Mouse (Mus musculus) neural tube, embryonic 11.5 days (tissue): Measurements from ENCODE around the gene Notch2. TPM values are rescaled to one million over a fixed set of nuclear protein-coding genes. Genes with fewer than 3 reads are reported as not detected.

Experiments used
- ATAC-seq: fragments of 200-750 bp; cut with Nextera tagmentation; 2 replicates; pipeline ENCODE4 v1.8.0; 2017; ENCODE audit warnings: moderate number of reproducible peaks, mild to moderate bottlenecking, moderate TSS enrichment, moderate library complexity; ENCODE audit not compliant: insufficient read depth, low FRiP score, low TSS enrichment
- DNase-seq: peaks from one replicate; pipeline ENCODE4 v3.0.0-alpha.2; 2015; ENCODE audit warnings: low spot score
- H3K27ac ChIP-seq: fragments of 300-500 bp; sonication (generic); 2 replicates; pipeline ENCODE4 v1.5.1; 2014; ENCODE audit warnings: low read depth, mild to moderate bottlenecking, low read length
- H3K27me3 ChIP-seq: fragments of 300-500 bp; sonication (generic); 2 replicates; pipeline ENCODE4 v1.6.1; 2014; ENCODE audit warnings: mild to moderate bottlenecking, low read length, mixed read lengths; ENCODE audit not compliant: control insufficient read depth, insufficient read depth
- H3K36me3 ChIP-seq: fragments of 300-500 bp; sonication (generic); 2 replicates; pipeline ENCODE4 v1.6.1; 2014; ENCODE audit warnings: mild to moderate bottlenecking, low read length, moderate library complexity, mixed read lengths; ENCODE audit not compliant: control insufficient read depth, insufficient read depth
- H3K4me1 ChIP-seq: fragments of 300-500 bp; sonication (generic); 2 replicates; pipeline ENCODE4 v1.6.1; 2014; ENCODE audit warnings: low read length, mixed read lengths; ENCODE audit not compliant: control insufficient read depth, insufficient read depth
- H3K4me2 ChIP-seq: fragments of 300-500 bp; sonication (generic); 2 replicates; pipeline ENCODE4 v1.6.1; 2014; ENCODE audit warnings: low read depth, mild to moderate bottlenecking, moderate library complexity
- H3K4me3 ChIP-seq: fragments of 300-500 bp; sonication (generic); 2 replicates; pipeline ENCODE4 v1.5.1; 2014; ENCODE audit warnings: low read depth, low read length
- H3K9ac ChIP-seq: fragments of 300-500 bp; sonication (generic); 2 replicates; pipeline ENCODE4 v1.6.1; 2014; ENCODE audit warnings: mild to moderate bottlenecking, low read length
- H3K9me3 ChIP-seq: fragments of 300-500 bp; sonication (generic); 2 replicates; pipeline ENCODE4 v1.6.1; 2016; ENCODE audit warnings: low read length; ENCODE audit not compliant: control insufficient read depth
- WGBS: fragments of 180-500 bp; shearing (Covaris S2); extraction: QIAGEN DNeasy Blood & Tissue Kit; methylation state at CpG from one replicate; pipeline ENCODE4 v1.1.7; 2014; 5-methylcytosine and 5-hydroxymethylcytosine counted together
- polyA plus RNA-seq: library from polyadenylated mRNA; unstranded; fragments of >200 nt; fragmentation: Nextera tagmentation; extraction: Ambion mirVana; gene quantifications from 2 replicates; pipeline ENCODE4 v1.2.1, GENCODE M21; 2014

Gene Notch2
- polyA plus RNA-seq, 1 experiment from 2014 or later, result 24.6 TPM

DNA sequence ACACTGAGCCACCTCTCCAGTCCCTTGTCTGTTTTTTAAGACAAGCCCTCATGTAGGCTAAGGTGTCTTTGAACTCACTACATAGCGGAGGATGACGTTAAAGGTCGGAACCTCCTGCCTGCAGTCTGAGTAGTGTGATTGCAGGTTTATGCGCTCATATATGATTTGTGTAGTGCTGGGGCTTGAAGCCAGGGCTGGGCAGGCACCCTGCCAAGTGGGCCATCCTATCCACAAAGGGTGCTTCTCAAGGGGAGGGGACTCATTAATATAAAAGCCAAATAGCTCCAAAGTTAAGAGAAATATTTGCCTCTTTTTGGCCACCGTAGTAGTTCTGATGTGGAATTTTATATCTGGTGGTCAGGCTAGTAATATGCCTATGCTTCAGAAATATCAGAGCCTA lies 22.8 kb upstream of the Notch2 start:
- ATAC-seq (no peak), DNase-seq (no peak)
- Histone ChIP-seq H3K36me3 (no peaks in the 10 kb centered on the region), H3K27ac (no peak overlapping the region), H3K4me2 (no peak overlapping the region), H3K9ac (no peak overlapping the region), H3K27me3 (no peaks in the 10 kb centered on the region), H3K9me3 (no peaks in the 10 kb centered on the region), H3K4me3 (no peak overlapping the region), H3K4me1 (no peaks in the 10 kb centered on the region)
- WGBS, result 93% methylated on average over 5 of the region's 5 CpGs

DNA sequence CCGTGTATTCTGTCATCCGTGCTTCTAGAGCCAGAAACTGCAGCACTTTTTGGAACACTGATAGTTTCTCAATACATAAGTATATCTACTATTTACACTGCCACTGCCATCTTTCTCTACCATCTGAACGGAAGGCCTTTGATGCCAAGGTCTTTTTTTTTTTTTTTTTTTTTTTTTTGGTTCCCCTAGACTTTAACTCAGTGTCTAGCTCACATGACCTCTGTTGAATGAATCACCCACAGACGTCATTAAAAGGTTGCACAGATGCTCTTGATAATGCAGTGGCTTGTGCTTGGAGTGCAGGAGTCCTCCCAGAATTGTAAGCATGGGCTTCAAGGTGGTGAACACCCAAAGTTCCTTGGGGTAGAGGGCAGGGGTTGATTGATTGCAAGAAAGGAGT lies 21.0 kb upstream of the Notch2 start:
- WGBS, result 67% methylated on average over 4 of the region's 4 CpGs
- Histone ChIP-seq H3K4me2 (no peak overlapping the region), H3K4me1 (no peaks in the 10 kb centered on the region), H3K9ac (no peak overlapping the region), H3K4me3 (no peak overlapping the region), H3K9me3 (no peaks in the 10 kb centered on the region), H3K27me3 (no peaks in the 10 kb centered on the region), H3K27ac (no peak overlapping the region), H3K36me3 (no peaks in the 10 kb centered on the region)
- DNase-seq, result no peak
- no peak for ATAC-seq

DNA sequence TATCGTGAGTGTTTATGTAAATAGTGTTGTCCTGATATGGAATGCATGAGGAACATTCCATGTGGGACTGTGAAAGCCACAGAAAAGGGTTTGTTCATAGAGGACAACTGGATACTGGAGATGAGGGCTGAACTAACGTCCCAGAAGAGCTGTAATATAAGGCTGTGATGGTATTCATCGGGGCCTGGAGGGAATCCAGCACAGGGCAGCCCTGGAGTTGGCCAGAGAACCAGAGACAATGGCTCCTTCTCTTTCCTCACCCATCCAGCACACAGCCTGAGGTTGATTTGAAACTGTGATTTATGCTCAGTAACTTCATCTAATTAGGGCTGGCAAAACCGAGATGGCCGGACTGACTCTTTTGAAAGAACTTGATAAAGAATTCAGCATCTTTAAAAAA lies 20.1 kb upstream of the Notch2 start:
- no peak overlapping the region for H3K9ac ChIP-seq
- ATAC-seq, result no peak
- H3K27me3 ChIP-seq, result no peaks in the 10 kb centered on the region
- WGBS, result 55% methylated on average over 5 of the region's 5 CpGs
- DNase-seq, result no peak
- H3K4me3 ChIP-seq, result no peak overlapping the region
- no peak overlapping the region for H3K27ac ChIP-seq
- no peaks in the 10 kb centered on the region for H3K36me3 ChIP-seq
- H3K9me3 ChIP-seq, result no peaks in the 10 kb centered on the region
- H3K4me1 ChIP-seq, result no peaks in the 10 kb centered on the region
- no peak overlapping the region for H3K4me2 ChIP-seq

DNA sequence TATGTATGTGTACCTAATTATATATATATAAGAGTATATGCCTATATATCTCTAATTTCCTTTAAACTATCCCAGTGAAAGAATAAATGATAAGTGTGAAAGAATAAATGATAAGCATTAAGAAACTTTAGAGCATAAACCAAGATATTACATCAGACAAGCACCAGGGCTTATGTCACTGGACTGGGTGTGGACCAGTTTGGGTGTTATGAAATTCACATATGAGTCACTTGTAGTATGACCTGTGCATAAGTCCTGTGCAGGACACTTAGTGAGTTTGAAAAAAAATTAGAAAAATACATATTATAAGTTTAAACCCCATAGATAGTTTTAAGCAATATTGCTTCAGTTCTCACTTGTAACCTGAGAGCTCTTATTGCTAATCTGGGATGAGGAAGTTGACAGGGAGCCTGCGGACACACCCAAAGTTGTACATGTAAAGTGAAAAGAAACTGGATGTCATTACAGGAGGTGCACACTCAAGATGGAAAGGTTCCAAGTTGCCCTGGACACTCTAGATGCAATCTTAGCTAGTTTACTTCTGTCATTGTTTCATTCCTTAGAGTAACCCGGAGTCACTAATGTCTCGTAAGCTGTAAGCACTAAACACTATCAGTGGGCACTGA lies 19.3 kb upstream of the Notch2 start:
- H3K27ac ChIP-seq, result no peak overlapping the region
- no peak for ATAC-seq
- H3K9ac ChIP-seq, result no peak overlapping the region
- no peak overlapping the region for H3K4me3 ChIP-seq
- H3K36me3 ChIP-seq, result no peaks in the 10 kb centered on the region
- H3K9me3 ChIP-seq, result no peaks in the 10 kb centered on the region
- H3K27me3 ChIP-seq, result no peaks in the 10 kb centered on the region
- no peak for DNase-seq
- 96% methylated on average over 3 of the region's 3 CpGs for WGBS
- H3K4me2 ChIP-seq, result no peak overlapping the region
- no peaks in the 10 kb centered on the region for H3K4me1 ChIP-seq

DNA sequence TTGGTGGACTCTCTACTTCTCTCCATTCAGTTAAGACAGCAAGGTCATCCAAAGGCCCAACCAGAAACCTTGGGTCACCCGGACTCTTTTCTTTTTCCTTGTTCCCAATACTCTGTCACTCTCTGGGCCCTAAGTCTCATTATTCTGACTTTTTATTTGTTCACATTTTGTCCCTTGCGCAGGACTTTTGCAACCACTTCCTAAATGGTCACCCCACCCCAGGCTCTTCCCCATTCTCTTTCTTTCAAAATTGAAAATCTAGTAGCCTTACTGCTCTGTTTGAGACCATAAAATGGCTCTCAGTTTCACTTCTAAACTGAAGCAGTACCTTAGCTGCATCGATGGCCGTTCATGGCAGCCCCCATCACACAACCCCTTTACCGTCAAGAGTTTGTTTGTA lies 18.5 kb upstream of the Notch2 start:
- DNase-seq, result no peak
- Histone ChIP-seq H3K4me2 (no peak overlapping the region), H3K27me3 (no peaks in the 10 kb centered on the region), H3K36me3 (no peaks in the 10 kb centered on the region), H3K9ac (no peak overlapping the region), H3K4me3 (no peak overlapping the region), H3K4me1 (no peaks in the 10 kb centered on the region), H3K9me3 (no peaks in the 10 kb centered on the region), H3K27ac (no peak overlapping the region)
- no peak for ATAC-seq
- WGBS, result 92% methylated on average over 5 of the region's 5 CpGs

DNA sequence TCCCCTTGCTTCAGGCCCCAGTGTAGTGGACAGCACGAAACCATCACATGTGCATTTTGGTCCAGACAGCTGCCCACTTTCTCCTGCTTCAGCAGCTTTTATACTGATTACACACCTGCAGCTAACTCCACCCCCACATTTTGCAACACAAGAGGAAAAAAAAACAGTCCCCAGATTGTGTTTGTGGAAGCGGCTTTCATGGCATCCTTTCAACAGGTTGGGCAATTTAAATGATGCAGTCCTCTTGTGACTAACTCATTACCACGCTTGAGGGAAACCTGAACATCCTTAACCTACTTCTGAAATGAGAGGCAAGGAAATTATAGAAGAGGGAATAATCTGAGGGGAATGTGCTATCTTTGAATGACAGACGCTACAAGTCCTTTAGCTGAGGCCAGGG lies 15.0 kb upstream of the Notch2 start:
- Histone ChIP-seq H3K4me2 (no peak overlapping the region), H3K4me1 (no peaks in the 10 kb centered on the region), H3K27ac (no peak overlapping the region), H3K27me3 (no peaks in the 10 kb centered on the region), H3K9ac (no peak overlapping the region), H3K9me3 (no peaks in the 10 kb centered on the region), H3K4me3 (no peak overlapping the region), H3K36me3 (no peaks in the 10 kb centered on the region)
- 73% methylated on average over 4 of the region's 4 CpGs for WGBS
- ATAC-seq (no peak), DNase-seq (no peak)

DNA sequence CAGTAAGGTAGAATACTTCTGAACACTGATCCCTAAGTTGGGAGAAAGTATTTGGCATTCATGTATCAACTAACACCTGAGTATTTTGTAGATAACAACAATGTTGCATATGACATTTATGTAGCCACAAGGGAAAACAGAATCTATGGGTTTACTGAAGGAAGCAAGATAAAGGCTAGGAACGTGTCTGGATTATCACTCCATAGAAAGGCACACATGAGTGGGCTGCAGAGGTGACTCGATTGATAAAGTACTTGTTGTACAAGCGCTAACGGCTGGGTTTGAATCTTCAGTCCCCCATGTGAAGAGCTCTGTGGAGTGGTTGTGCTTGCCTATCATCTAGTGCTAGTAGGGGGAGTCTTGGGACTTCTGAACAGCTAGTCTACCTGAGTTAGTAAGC lies 9.8 kb upstream of the Notch2 start:
- no peak for ATAC-seq
- H3K4me2 ChIP-seq, result no peak overlapping the region
- WGBS, result 89% methylated on average over 4 of the region's 4 CpGs

DNA sequence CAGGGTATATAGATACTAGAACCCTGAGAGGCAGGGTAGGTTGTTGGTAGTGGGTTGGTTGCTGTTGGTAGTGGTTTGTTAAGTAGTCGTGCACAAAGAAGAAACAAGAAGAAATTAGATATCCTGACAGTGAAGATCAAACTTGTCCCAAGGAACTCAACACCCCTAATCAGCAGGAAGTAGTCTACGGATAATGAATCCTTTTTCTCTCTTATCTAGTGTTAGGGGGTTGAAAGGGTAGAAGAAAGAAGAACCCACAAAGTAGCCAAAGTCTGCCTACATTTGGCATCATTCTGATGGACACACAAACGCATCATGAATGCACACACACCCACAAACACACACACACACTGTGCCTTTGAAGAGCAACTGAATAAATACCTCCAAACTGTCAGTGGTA lies 9.1 kb upstream of the Notch2 start:
- H3K9me3 ChIP-seq, result no peaks in the 10 kb centered on the region
- H3K27ac ChIP-seq, result no peak overlapping the region
- ATAC-seq (no peak), DNase-seq (no peak)
- no peak overlapping the region for H3K4me3 ChIP-seq
- no peaks in the 10 kb centered on the region for H3K27me3 ChIP-seq
- WGBS, result 88% methylated on average over 3 of the region's 3 CpGs
- no peak overlapping the region for H3K4me2 ChIP-seq
- no peaks in the 10 kb centered on the region for H3K4me1 ChIP-seq
- H3K36me3 ChIP-seq, result no peaks in the 10 kb centered on the region
- no peak overlapping the region for H3K9ac ChIP-seq

More for the DNA sequence above, 9.8 kb upstream of the Notch2 start:
- no peaks in the 10 kb centered on the region for H3K9me3 ChIP-seq
- H3K4me1 ChIP-seq, result no peaks in the 10 kb centered on the region
- H3K36me3 ChIP-seq, result no peaks in the 10 kb centered on the region
- H3K27ac ChIP-seq, result no peak overlapping the region
- no peak overlapping the region for H3K4me3 ChIP-seq
- no peak for DNase-seq
- no peaks in the 10 kb centered on the region for H3K27me3 ChIP-seq
- no peak overlapping the region for H3K9ac ChIP-seq

DNA sequence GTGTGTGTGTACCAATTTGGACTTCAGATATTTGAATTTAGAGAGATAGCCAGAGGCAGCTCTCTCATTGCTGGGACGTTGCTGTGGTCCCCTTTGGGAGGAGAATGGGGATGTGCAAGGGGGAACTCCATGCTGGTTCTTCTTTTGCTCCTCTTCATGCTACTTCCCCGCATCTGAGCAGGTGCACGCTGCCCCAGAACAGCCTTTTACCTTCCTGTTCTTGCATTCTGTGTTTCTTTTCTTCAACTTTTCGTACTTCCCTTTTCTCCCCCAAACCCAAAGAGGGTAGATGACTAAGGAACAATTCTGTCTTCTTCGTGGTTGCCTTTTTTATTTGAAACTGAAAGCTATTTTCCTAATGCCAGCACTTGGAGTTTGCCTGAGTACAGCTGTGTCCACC lies 8.0 kb upstream of the Notch2 start:
- WGBS, result 85% methylated on average over 5 of the region's 5 CpGs
- no peak overlapping the region for H3K4me3 ChIP-seq
- no peak overlapping the region for H3K4me2 ChIP-seq
- H3K27ac ChIP-seq, result no peak overlapping the region
- H3K9me3 ChIP-seq, result no peaks in the 10 kb centered on the region
- H3K4me1 ChIP-seq, result no peaks in the 10 kb centered on the region
- ATAC-seq, result no peak
- no peak for DNase-seq
- H3K36me3 ChIP-seq, result no peaks in the 10 kb centered on the region
- H3K9ac ChIP-seq, result no peak overlapping the region
- H3K27me3 ChIP-seq, result no peaks in the 10 kb centered on the region
